Mouse (Mus musculus): ENCODE measurements around the gene Magea10.

Magea10 gene

GRCm38 (mm10) chrX:72386758-72387157, at the start of gene Magea10:
Magea10 (minus strand) TSS chrX:72386858.
- DNase-seq (ENCODE audit: extremely low spot score) = no peak

- DNase-seq (ENCODE audit: extremely low spot score) = no peak
Observed at GRCm38 (mm10) chrX:72381972-72382371, 4.7 kb downstream of the Magea10 start.

Measured in embryo, embryonic 9.5 days (tissue).